ENCODE assay signal across 9 mouse cellular contexts in the genomic region with DNA sequence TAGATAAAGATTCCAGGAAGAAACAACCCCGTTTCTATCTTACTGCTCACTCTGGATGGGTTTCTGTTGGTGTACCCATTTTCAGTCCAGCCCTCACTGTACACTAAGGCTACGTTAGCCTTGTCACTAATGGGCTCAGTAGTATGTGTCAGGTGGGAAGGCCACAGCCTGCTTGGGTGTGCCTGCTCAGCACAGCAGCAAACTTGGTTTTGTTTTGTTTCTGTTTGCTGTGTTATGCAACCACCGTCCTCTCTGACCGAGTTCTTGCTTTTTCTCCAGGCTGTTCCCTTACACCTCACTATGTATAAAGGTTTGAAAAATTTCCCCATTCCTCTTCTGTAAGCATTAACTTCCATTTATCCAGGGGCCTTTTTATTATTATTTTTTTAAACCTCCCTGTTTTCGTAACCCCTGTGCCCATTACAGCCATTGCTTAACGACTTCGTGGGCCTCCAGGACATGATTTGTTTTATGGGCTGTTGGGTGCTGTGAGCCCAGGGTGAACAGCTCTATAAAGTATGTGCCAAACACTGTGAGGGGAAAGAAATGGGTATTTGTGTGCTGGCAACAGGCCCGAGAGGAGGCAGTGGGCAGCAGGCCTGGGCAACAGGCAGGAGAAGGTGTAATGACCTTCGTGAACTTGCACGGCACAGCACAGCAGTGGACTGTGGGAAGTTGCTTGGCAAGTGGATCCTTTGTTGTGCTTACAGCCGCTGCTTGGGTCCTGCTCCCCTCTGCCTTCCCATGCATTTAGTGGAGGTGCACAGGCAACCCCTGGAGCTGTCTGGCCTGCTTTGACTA.
DNase-seq lines count a peak whose midpoint lies in the region; ATAC-seq and TF ChIP-seq lines count a peak whose summit lies in the region.
"Had no signal": no experiment of that assay in that cellular context is flagged by ENCODE, and none has a peak within 500 bp of the region (broad histone marks: within the 10 kb centered on the region; RNA-seq: fewer than 3 reads in every experiment).

No protein-coding gene starts in this region.

- H3K9me3 ChIP-seq in intestine, postnatal 0 days (ENCODE audit: control insufficient read depth), result no peaks in the 10 kb centered on the region
- H3K9me3 ChIP-seq in intestine, embryonic 16.5 days (ENCODE audit: control insufficient read depth, low read length), result no peaks in the 10 kb centered on the region
- H3K9me3 ChIP-seq in lung, postnatal 0 days (ENCODE audit: low read length), result no peaks in the 10 kb centered on the region
- H3K9me3 ChIP-seq: midbrain, embryonic 13.5 days had no signal

- no peak for TF ChIP-seq POLR2A in brain, embryonic 14.5 days (IDR thresholded peaks at IDR 0.05; ENCODE audit: borderline replicate concordance, extremely low read depth, insufficient read depth, insufficient read length, poor library complexity, severe bottlenecking)

- TF ChIP-seq CTCF in intestine, postnatal 0 days (IDR thresholded peaks at IDR 0.05; ENCODE audit: low read depth), result no peak
- TF ChIP-seq CTCF in brain, embryonic 14.5 days (IDR thresholded peaks at IDR 0.05; ENCODE audit: borderline replicate concordance, extremely low read depth, insufficient read depth, insufficient read length), result no peak
- TF ChIP-seq CTCF in lung, postnatal 0 days (IDR thresholded peaks at IDR 0.05), result no peak

- 76% methylated on average over 11 of the region's 11 CpGs for WGBS in intestine, postnatal 0 days
- 75% methylated on average over 11 of the region's 11 CpGs for WGBS in intestine, embryonic 16.5 days
- WGBS in lung, postnatal 0 days, result 63% methylated on average over 11 of the region's 11 CpGs

- no peak overlapping the region for H3K27ac ChIP-seq in intestine, postnatal 0 days (ENCODE audit: low read depth, low read length)
- H3K27ac ChIP-seq in intestine, embryonic 16.5 days (ENCODE audit: low read length), result no peak overlapping the region
- no peak overlapping the region for H3K27ac ChIP-seq in lung, postnatal 0 days (ENCODE audit: low read length)
- H3K27ac ChIP-seq: midbrain, embryonic 13.5 days had no signal

- H3K4me3 ChIP-seq in intestine, postnatal 0 days (ENCODE audit: low read depth, low read length), result no peak overlapping the region
- H3K4me3 ChIP-seq in intestine, embryonic 16.5 days (ENCODE audit: low read length), result no peak overlapping the region
- no peak overlapping the region for H3K4me3 ChIP-seq in lung, postnatal 0 days (ENCODE audit: low read depth, low read length)
- H3K4me3 ChIP-seq: midbrain, embryonic 13.5 days had no signal

- DNase-seq in brain, embryonic 14.5 days (ENCODE audit: low read depth), result peak; percentile 45
- DNase-seq in kidney, adult 9 months, result peak; percentile 86
- peak; percentile 42 for DNase-seq in lung, postnatal 0 days (ENCODE audit: low spot score)
- DNase-seq in embryo, embryonic 10.5 days (ENCODE audit: low spot score), result no peak
- no peak for DNase-seq in spleen, postnatal 10 days (ENCODE audit: low spot score in 2 of 2)
- DNase-seq: cerebellum, adult 2 months had no signal

- H3K4me2 ChIP-seq in intestine, postnatal 0 days (replicated peaks; ENCODE audit: low read depth), result no peak overlapping the region
- no peak overlapping the region for H3K4me2 ChIP-seq in intestine, embryonic 16.5 days (ENCODE audit: low read depth, low read length)
- H3K4me2 ChIP-seq in lung, postnatal 0 days (replicated peaks; ENCODE audit: low read depth, low read length), result no peak overlapping the region
- H3K4me2 ChIP-seq: midbrain, embryonic 13.5 days had no signal

- peak; percentile 45 for ATAC-seq in intestine, postnatal 0 days
- ATAC-seq in intestine, embryonic 16.5 days, result no peak
- peak; percentile 66 for ATAC-seq in lung, postnatal 0 days
- ATAC-seq: midbrain, embryonic 13.5 days had no signal

- H3K36me3 ChIP-seq in intestine, postnatal 0 days (ENCODE audit: control insufficient read depth, insufficient read depth), result 0 out of 2 replicates have a peak, but pooled peaks cover 14% of the 10 kb centered on the region
- H3K36me3 ChIP-seq in intestine, embryonic 16.5 days (ENCODE audit: control insufficient read depth, insufficient read depth, low read length), result no peaks in the 10 kb centered on the region
- no peaks in the 10 kb centered on the region for H3K36me3 ChIP-seq in lung, postnatal 0 days (ENCODE audit: insufficient read depth, low read length)
- H3K36me3 ChIP-seq: midbrain, embryonic 13.5 days had no signal

- no peak overlapping the region for H3K9ac ChIP-seq in intestine, postnatal 0 days (ENCODE audit: low read depth, low read length)
- no peak overlapping the region for H3K9ac ChIP-seq in intestine, embryonic 16.5 days (ENCODE audit: low read depth, low read length)
- H3K9ac ChIP-seq in lung, postnatal 0 days (replicated peaks; ENCODE audit: low read depth), result no peak overlapping the region
- H3K9ac ChIP-seq: midbrain, embryonic 13.5 days had no signal

- TF ChIP-seq EP300 in lung, postnatal 0 days (IDR thresholded peaks at IDR 0.05), result no peak

- H3K27me3 ChIP-seq in intestine, postnatal 0 days (replicated peaks; ENCODE audit: control insufficient read depth, insufficient read depth, low read length), result no peaks in the 10 kb centered on the region
- no peaks in the 10 kb centered on the region for H3K27me3 ChIP-seq in intestine, embryonic 16.5 days (replicated peaks; ENCODE audit: control insufficient read depth, insufficient read depth, low read length)
- no peaks in the 10 kb centered on the region for H3K27me3 ChIP-seq in lung, postnatal 0 days (replicated peaks; ENCODE audit: insufficient read depth, low read length)
- H3K27me3 ChIP-seq: midbrain, embryonic 13.5 days had no signal

- H3K4me1 ChIP-seq in intestine, postnatal 0 days (replicated peaks; ENCODE audit: control insufficient read depth, insufficient read depth, low read length), result 0 out of 2 replicates have a peak, but pooled peaks cover 4% of the 10 kb centered on the region
- H3K4me1 ChIP-seq in intestine, embryonic 16.5 days (ENCODE audit: control insufficient read depth, insufficient read depth, low read length), result peaks cover 4% of the 10 kb centered on the region; the same call in 1 of the 2 replicates
- no peaks in the 10 kb centered on the region; the same call in 1 of the 2 replicates for H3K4me1 ChIP-seq in lung, postnatal 0 days (ENCODE audit: insufficient read depth, low read depth, low read length)
- H3K4me1 ChIP-seq: midbrain, embryonic 13.5 days had no signal

Comparison
In these comparisons a context has a peak if more than half of its experiments do, and no peak if none do; other contexts are left out.
1. DNase-seq: peak in brain, embryonic 14.5 days (single experiment), kidney, adult 9 months (single experiment) and lung, postnatal 0 days (single experiment); none in embryo, embryonic 10.5 days (single experiment) and spleen, postnatal 10 days (0 of 2).